Mouse (Mus musculus) neural tube, embryonic 13.5 days (tissue): ENCODE data around the gene Cpxm1. TPM values are rescaled to one million over a fixed set of nuclear protein-coding genes. Genes with fewer than 3 reads are reported as not detected.

Experiments used
- ATAC-seq: fragments of 200-750 bp; cut with Nextera tagmentation; 2 replicates; pipeline ENCODE4 v1.8.0; 2017; ENCODE audit warnings: low read depth, mild to moderate bottlenecking, moderate TSS enrichment, moderate library complexity
- H3K27ac ChIP-seq: fragments of 300-500 bp; sonication (generic); replicated peaks from 2 replicates; pipeline ENCODE4 v1.5.1; 2015; ENCODE audit warnings: moderate library complexity, mild to moderate bottlenecking, inconsistent platforms
- H3K27me3 ChIP-seq: fragments of 300-500 bp; sonication (generic); 2 replicates; pipeline ENCODE4 v1.6.1; 2015; ENCODE audit warnings: mild to moderate bottlenecking, inconsistent platforms
- H3K36me3 ChIP-seq: fragments of 300-500 bp; sonication (generic); 2 replicates; pipeline ENCODE4 v1.6.1; 2015; ENCODE audit warnings: mild to moderate bottlenecking, inconsistent platforms
- H3K4me1 ChIP-seq: fragments of 300-500 bp; sonication (generic); replicated peaks from 2 replicates; pipeline ENCODE4 v1.6.1; 2015; ENCODE audit warnings: inconsistent platforms
- H3K4me2 ChIP-seq: fragments of 300-500 bp; sonication (generic); 2 replicates; pipeline ENCODE4 v1.6.1; 2015; ENCODE audit warnings: inconsistent platforms, mild to moderate bottlenecking, moderate library complexity
- H3K4me3 ChIP-seq: fragments of 300-500 bp; sonication (generic); 2 replicates; pipeline ENCODE4 v1.5.1; 2015; ENCODE audit warnings: mild to moderate bottlenecking, inconsistent platforms
- H3K9ac ChIP-seq: fragments of 300-500 bp; sonication (generic); 2 replicates; pipeline ENCODE4 v1.6.1; 2015; ENCODE audit warnings: moderate library complexity, mild to moderate bottlenecking, inconsistent platforms
- H3K9me3 ChIP-seq: fragments of 300-500 bp; sonication (generic); 2 replicates; pipeline ENCODE4 v1.6.1; 2016; ENCODE audit warnings: inconsistent platforms
- WGBS: fragments of 180-500 bp; shearing (Covaris S2); methylation state at CpG from one replicate; pipeline ENCODE4 v1.1.7; 2015; 5-methylcytosine and 5-hydroxymethylcytosine counted together
- polyA plus RNA-seq: library from polyadenylated mRNA; unstranded; fragments of >200 nt; fragmentation: Nextera tagmentation; extraction: Ambion mirVana; gene quantifications from 2 replicates; pipeline ENCODE4 v1.2.1, GENCODE M21; 2015

Gene Cpxm1
- polyA plus RNA-seq, 1 experiment from 2014 or later = 26.8 TPM

DNA sequence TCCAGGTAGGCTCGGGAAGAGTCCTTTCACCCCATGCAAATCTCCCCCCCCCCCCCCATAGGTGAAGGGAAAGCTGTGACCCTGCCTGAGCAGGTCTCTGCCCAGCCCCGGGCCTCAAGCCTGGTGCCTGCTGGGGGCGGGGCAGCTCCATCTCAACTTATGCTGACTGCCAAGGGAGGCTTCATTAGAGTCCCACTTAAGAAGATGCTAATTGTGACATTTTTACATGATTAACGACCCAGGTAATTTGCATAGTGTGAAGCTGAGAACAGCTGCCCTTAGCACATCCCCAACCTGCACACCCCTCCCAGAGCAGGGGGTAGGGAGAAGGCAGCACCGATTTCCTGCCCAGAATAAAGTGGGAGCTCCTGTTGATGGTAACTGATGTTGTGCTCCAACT, 38.5 kb downstream of the Cpxm1 start:
- no peak for ATAC-seq
- no peak overlapping the region for H3K4me2 ChIP-seq
- no peaks in the 10 kb centered on the region for H3K9me3 ChIP-seq
- H3K4me3 ChIP-seq = no peak overlapping the region
- WGBS = 19% methylated on average over 5 of the region's 5 CpGs
- no peaks in the 10 kb centered on the region for H3K36me3 ChIP-seq
- H3K4me1 ChIP-seq = peaks cover 13% of the 10 kb centered on the region; the same call in 1 of the 2 replicates
- H3K27ac ChIP-seq = no peak overlapping the region
- no peak overlapping the region for H3K9ac ChIP-seq
- peaks cover 69% of the 10 kb centered on the region for H3K27me3 ChIP-seq

DNA sequence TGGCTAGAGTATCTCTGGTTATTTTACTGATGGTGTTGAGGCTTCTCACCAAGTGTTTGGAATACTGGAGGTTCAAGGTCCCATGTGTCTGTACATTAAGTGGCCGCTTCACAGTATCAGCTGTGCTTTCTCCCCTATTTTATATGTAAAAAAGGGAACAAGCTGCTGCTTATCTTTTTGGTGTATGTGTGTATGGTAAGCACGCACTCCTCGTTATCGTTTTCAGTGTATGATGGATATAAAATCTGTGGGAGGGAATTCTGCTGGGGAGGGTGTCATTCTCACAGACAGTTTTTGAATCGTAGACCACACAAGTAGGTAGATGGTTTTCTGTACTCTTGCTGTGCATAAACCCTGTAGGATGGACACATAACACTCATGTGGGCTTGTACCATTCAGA, 39.8 kb downstream of the Cpxm1 start:
- Histone ChIP-seq H3K27me3 (peaks cover 56% of the 10 kb centered on the region), H3K4me2 (no peak overlapping the region), H3K36me3 (no peaks in the 10 kb centered on the region), H3K9me3 (no peaks in the 10 kb centered on the region), H3K27ac (no peak overlapping the region), H3K9ac (no peak overlapping the region), H3K4me1 (peaks cover 10% of the 10 kb centered on the region; the same call in 1 of the 2 replicates), H3K4me3 (no peak overlapping the region)
- no peak for ATAC-seq
- WGBS = 90% methylated on average over 5 of the region's 5 CpGs

DNA sequence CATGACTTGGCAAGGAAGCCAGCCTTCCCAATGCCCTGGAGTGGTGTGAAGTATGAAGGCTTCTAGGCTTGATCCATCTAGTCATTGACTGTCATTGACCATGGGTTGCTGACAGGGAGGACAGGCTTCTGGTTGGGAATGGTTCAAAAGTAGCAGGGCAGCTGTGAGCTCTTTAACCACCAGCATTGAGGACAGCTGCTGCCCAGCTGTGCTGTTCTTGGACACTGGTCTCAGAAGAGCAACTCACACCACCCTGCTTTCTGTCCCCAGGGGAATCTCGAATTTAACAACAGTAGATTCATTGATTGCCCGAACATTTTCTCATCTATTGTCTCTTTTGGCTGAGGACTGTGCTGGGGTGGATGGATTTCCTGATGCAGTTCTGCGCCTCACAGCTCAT, 43.5 kb downstream of the Cpxm1 start:
- peaks cover 20% of the 10 kb centered on the region for H3K27me3 ChIP-seq
- H3K4me3 ChIP-seq = no peak overlapping the region
- H3K36me3 ChIP-seq = no peaks in the 10 kb centered on the region
- H3K27ac ChIP-seq = no peak overlapping the region
- peaks cover 14% of the 10 kb centered on the region for H3K4me1 ChIP-seq
- H3K9ac ChIP-seq = no peak overlapping the region
- WGBS = 70% methylated on average over 3 of the region's 3 CpGs
- H3K9me3 ChIP-seq = no peaks in the 10 kb centered on the region
- H3K4me2 ChIP-seq = no peak overlapping the region
- no peak for ATAC-seq

GRCm38 (mm10) chr2:130353411-130353810, 44.0 kb downstream of the Cpxm1 start:
- Histone ChIP-seq H3K4me3 (no peak overlapping the region), H3K9me3 (no peaks in the 10 kb centered on the region), H3K36me3 (no peaks in the 10 kb centered on the region), H3K27me3 (peaks cover 15% of the 10 kb centered on the region), H3K4me1 (peaks cover 14% of the 10 kb centered on the region), H3K9ac (no peak overlapping the region), H3K4me2 (no peak overlapping the region), H3K27ac (no peak overlapping the region)
- WGBS = 94% methylated on average over 8 of the region's 8 CpGs
- ATAC-seq = no peak

GRCm38 (mm10) chr2:130351758-130352339, 45.5 kb downstream of the Cpxm1 start:
- H3K36me3 ChIP-seq = no peaks in the 10 kb centered on the region
- peaks cover 3% of the 10 kb centered on the region; the same call in 1 of the 2 replicates for H3K27me3 ChIP-seq
- peak; percentile 92 for ATAC-seq
- H3K27ac ChIP-seq = no peak overlapping the region; the same call in 1 of the 2 replicates
- no peak overlapping the region for H3K4me3 ChIP-seq
- 24% methylated on average over 5 of the region's 5 CpGs for WGBS
- no peak overlapping the region for H3K9ac ChIP-seq
- H3K4me1 ChIP-seq = peaks cover 14% of the 10 kb centered on the region
- no peak overlapping the region for H3K4me2 ChIP-seq
- H3K9me3 ChIP-seq = no peaks in the 10 kb centered on the region

- no peak for ATAC-seq
- Histone ChIP-seq H3K4me3 (no peak overlapping the region), H3K36me3 (no peaks in the 10 kb centered on the region), H3K27ac (no peak overlapping the region), H3K4me1 (peaks cover 14% of the 10 kb centered on the region), H3K27me3 (no peaks in the 10 kb centered on the region), H3K4me2 (no peak overlapping the region), H3K9me3 (no peaks in the 10 kb centered on the region), H3K9ac (no peak overlapping the region)
- WGBS = 89% methylated on average over 3 of the region's 3 CpGs
Observed at GRCm38 (mm10) chr2:130350376-130350775, 47.0 kb downstream of the Cpxm1 start.

- Histone ChIP-seq H3K4me2 (no peak overlapping the region), H3K36me3 (no peaks in the 10 kb centered on the region), H3K27me3 (no peaks in the 10 kb centered on the region), H3K4me3 (no peak overlapping the region), H3K4me1 (no peaks in the 10 kb centered on the region), H3K9ac (no peak overlapping the region), H3K27ac (no peak overlapping the region), H3K9me3 (no peaks in the 10 kb centered on the region)
- 90% methylated on average over 7 of the region's 7 CpGs for WGBS
- no peak for ATAC-seq
Observed at GRCm38 (mm10) chr2:130341220-130341580, 56.2 kb downstream of the Cpxm1 start.

Other genes with a start within 250 kb of the Cpxm1 start
- 362 and 366 TPM in 2 replicates for gene Snrpb, start 218.2 kb downstream of the Cpxm1 start, polyA plus RNA-seq
- not detected in 2 replicates for gene Tmc2, start 202.4 kb downstream of the Cpxm1 start, polyA plus RNA-seq
- gene Nop56, start 123.1 kb downstream of the Cpxm1 start, polyA plus RNA-seq = 230 and 236 TPM in 2 replicates
- gene Idh3b, start 113.0 kb downstream of the Cpxm1 start, polyA plus RNA-seq = 156 and 161 TPM in 2 replicates
- 3.6 and 4.3 TPM in 2 replicates for gene Ebf4, start 102.4 kb downstream of the Cpxm1 start, polyA plus RNA-seq
- 0.15 TPM in 1 of 2 replicates, not detected in the other for gene Gm28372, start 7.7 kb upstream of the Cpxm1 start, polyA plus RNA-seq
- not detected in 2 replicates for gene 1700020A23Rik, start 7.7 kb upstream of the Cpxm1 start, polyA plus RNA-seq
- gene Tmem239, start 8.9 kb upstream of the Cpxm1 start, polyA plus RNA-seq = 0.29 TPM in 1 of 2 replicates, not detected in the other
- 98.2 and 103 TPM in 2 replicates for gene Vps16, start 26.8 kb upstream of the Cpxm1 start, polyA plus RNA-seq
- 10.2 and 11.7 TPM in 2 replicates for gene Pced1a, start 27.1 kb upstream of the Cpxm1 start, polyA plus RNA-seq
- 123 and 131 TPM in 2 replicates for gene Ptpra, start 52.7 kb upstream of the Cpxm1 start, polyA plus RNA-seq
- gene Mrps26, start 166.2 kb upstream of the Cpxm1 start, polyA plus RNA-seq = 77.4 and 87.0 TPM in 2 replicates
- not detected in 2 replicates for gene Oxt, start 178.6 kb upstream of the Cpxm1 start, polyA plus RNA-seq
- gene Avp, start 185.0 kb upstream of the Cpxm1 start, polyA plus RNA-seq = 0.36 TPM in 1 of 2 replicates, not detected in the other
- 13.1 and 13.8 TPM in 2 replicates for gene Fastkd5, start 232.5 kb upstream of the Cpxm1 start, polyA plus RNA-seq
- gene Ubox5, start 232.5 kb upstream of the Cpxm1 start, polyA plus RNA-seq = 10.8 and 12.4 TPM in 2 replicates
- 10.5 and 10.7 TPM in 2 replicates for gene Lzts3, start 245.2 kb upstream of the Cpxm1 start, polyA plus RNA-seq